Mouse (Mus musculus) C2C12 (cell line): ENCODE results near the gene Nav2. TPM values are rescaled to one million over a fixed set of nuclear protein-coding genes. Genes with fewer than 3 reads are reported as not detected.
A peak's percentile ranks its signal among the peaks of the same experiment; 100 is the strongest.

ENCODE experiments used
- H3K27me3 ChIP-seq: one replicate; pipeline ENCODE4 v1.6.1; 2011; ENCODE audit not compliant: control insufficient read depth, insufficient read depth, insufficient read length
- H3K36me3 ChIP-seq: one replicate; pipeline ENCODE4 v1.6.1; 2011; ENCODE audit not compliant: control insufficient read depth, insufficient read depth
- H3K4me3 ChIP-seq: one replicate; pipeline ENCODE4 v1.5.1; 2011; ENCODE audit warnings: mild to moderate bottlenecking, control low read depth; ENCODE audit not compliant: poor library complexity, insufficient read depth, severe bottlenecking
- H3K79me2 ChIP-seq: one replicate; pipeline ENCODE4 v1.6.1; 2011; ENCODE audit not compliant: control insufficient read depth, insufficient read depth
- H3K79me3 ChIP-seq: one replicate; pipeline ENCODE4 v1.6.1; 2011; ENCODE audit warnings: low read depth, control low read depth
- H3ac ChIP-seq: one replicate; pipeline ENCODE3; 2011; ENCODE audit warnings: low read depth; ENCODE audit not compliant: control insufficient read depth, insufficient read length
- CEBPB ChIP-seq: IDR thresholded peaks from one replicate; pipeline ENCODE4 v1.6.1; 2011; ENCODE audit warnings: low read depth, mild to moderate bottlenecking, control low read depth, moderate library complexity
- CTCF ChIP-seq: IDR thresholded peaks from one replicate; pipeline ENCODE4 v1.5.1; 2011; ENCODE audit not compliant: control insufficient read depth, insufficient read depth, insufficient read length
- FOSL1 ChIP-seq: IDR thresholded peaks from one replicate; pipeline ENCODE4 v1.8.0; 2011; ENCODE audit warnings: mild to moderate bottlenecking, low read length; ENCODE audit not compliant: poor library complexity, insufficient read depth, severe bottlenecking
- MAX ChIP-seq: IDR thresholded peaks from one replicate; pipeline ENCODE4 v1.6.1; 2011; ENCODE audit warnings: mild to moderate bottlenecking, control low read depth
- MYOD1 ChIP-seq: IDR thresholded peaks from one replicate; pipeline ENCODE4 v1.6.1; 2011; ENCODE audit warnings: low read depth; ENCODE audit not compliant: control insufficient read depth, insufficient read length
- MYOG ChIP-seq: IDR thresholded peaks from one replicate; pipeline ENCODE4 v1.6.1; 2011; ENCODE audit not compliant: control insufficient read depth, insufficient read length; ENCODE audit errors: extremely low read depth
- USF1 ChIP-seq: IDR thresholded peaks from one replicate; pipeline ENCODE4 v1.6.1; 2011; ENCODE audit warnings: low read depth, mild to moderate bottlenecking, control low read depth, moderate library complexity
- polyA plus RNA-seq: library from polyadenylated mRNA; unstranded; fragments of >200 nt; fragmentation: generic; extraction: Trizol; gene quantifications from one replicate; pipeline ENCODE4 v1.2.1, GENCODE M21; 2012; ENCODE audit warnings: missing spikeins

Gene Nav2
- polyA plus RNA-seq, 1 experiment, result 4.7 TPM

GRCm38 (mm10) chr7:49206775-49207676, 298.5 kb downstream of the Nav2 start:
- Histone ChIP-seq H3K79me3 (no peaks in the 10 kb centered on the region), H3K4me3 (no peak overlapping the region), H3ac (no peak overlapping the region), H3K27me3 (no peaks in the 10 kb centered on the region), H3K79me2 (no peaks in the 10 kb centered on the region), H3K36me3 (no peaks in the 10 kb centered on the region)
- TF ChIP-seq CEBPB (no peak), USF1 (no peak), MAX (no peak), MYOD1 (no peak), FOSL1 (no peak), MYOG (no peak), CTCF (no peak)

DNA sequence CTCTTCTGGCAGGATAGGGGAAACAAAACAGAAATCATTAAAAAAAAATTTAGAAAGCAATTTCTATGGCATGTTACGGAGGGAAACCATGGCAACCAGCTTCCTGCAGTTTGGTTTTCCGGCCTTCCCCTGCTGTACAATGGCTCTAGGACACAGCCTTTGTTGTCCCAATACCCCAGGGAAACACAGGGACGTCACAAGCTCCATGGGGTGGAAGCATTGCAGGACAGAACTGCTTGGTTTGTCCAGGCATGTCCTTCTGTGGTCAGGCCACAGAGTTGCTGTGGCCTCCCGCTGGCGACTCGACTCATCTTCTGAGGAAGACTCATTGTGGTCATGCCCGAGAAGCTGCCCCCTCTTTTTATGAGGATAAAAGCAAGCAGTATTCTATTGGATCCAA, 301.0 kb downstream of the Nav2 start:
- no peaks in the 10 kb centered on the region for H3K79me2 ChIP-seq
- no peaks in the 10 kb centered on the region for H3K27me3 ChIP-seq
- H3K79me3 ChIP-seq, result no peaks in the 10 kb centered on the region
- TF ChIP-seq MAX (peak; percentile 42), USF1 (no peak)
- no peak overlapping the region for H3K4me3 ChIP-seq
- no peaks in the 10 kb centered on the region for H3K36me3 ChIP-seq
- H3ac ChIP-seq, result no peak overlapping the region

- Histone ChIP-seq H3K27me3 (no peaks in the 10 kb centered on the region), H3K4me3 (no peak overlapping the region), H3K36me3 (no peaks in the 10 kb centered on the region), H3ac (no peak overlapping the region), H3K79me2 (no peaks in the 10 kb centered on the region), H3K79me3 (no peaks in the 10 kb centered on the region)
- TF ChIP-seq MYOD1 (no peak), CTCF (no peak), CEBPB (no peak), MAX (no peak), FOSL1 (no peak), MYOG (no peak), USF1 (no peak)
Observed at GRCm38 (mm10) chr7:49210721-49211120, 302.2 kb downstream of the Nav2 start.

DNA sequence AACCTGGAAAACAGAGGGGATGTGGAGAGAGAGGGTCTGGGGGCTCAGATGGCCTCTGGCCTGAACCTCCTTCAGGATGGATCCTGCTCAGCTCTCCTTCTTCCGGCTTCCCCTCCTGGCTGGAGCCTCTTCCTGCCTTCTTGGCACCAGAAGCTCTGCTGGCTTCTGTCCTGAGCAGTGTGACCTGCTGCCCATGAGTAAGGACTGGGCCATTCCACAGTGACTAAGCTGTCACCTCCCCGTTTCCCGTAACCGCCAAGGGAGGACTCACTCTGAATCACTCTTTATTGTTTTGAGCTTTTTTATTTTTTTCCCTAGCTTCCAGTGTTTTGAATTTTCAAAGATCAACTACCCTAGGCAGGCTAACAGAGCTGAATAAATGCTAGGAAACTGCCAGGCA, 304.5 kb downstream of the Nav2 start:
- TF ChIP-seq MYOG, result no peak
- TF ChIP-seq MAX, result no peak
- peak; percentile 97 for TF ChIP-seq FOSL1

GRCm38 (mm10) chr7:49217786-49218185, 309.3 kb downstream of the Nav2 start:
- no peak for TF ChIP-seq CTCF
- H3K36me3 ChIP-seq, result no peaks in the 10 kb centered on the region
- H3K27me3 ChIP-seq, result no peaks in the 10 kb centered on the region
- H3ac ChIP-seq, result no peak overlapping the region
- H3K79me3 ChIP-seq, result no peaks in the 10 kb centered on the region
- no peaks in the 10 kb centered on the region for H3K79me2 ChIP-seq
- no peak overlapping the region for H3K4me3 ChIP-seq

More for the DNA sequence above, 304.5 kb downstream of the Nav2 start:
- no peaks in the 10 kb centered on the region for H3K27me3 ChIP-seq
- no peak overlapping the region for H3K4me3 ChIP-seq
- no peaks in the 10 kb centered on the region for H3K36me3 ChIP-seq
- no peak overlapping the region for H3ac ChIP-seq
- H3K79me2 ChIP-seq, result no peaks in the 10 kb centered on the region
- H3K79me3 ChIP-seq, result no peaks in the 10 kb centered on the region

DNA sequence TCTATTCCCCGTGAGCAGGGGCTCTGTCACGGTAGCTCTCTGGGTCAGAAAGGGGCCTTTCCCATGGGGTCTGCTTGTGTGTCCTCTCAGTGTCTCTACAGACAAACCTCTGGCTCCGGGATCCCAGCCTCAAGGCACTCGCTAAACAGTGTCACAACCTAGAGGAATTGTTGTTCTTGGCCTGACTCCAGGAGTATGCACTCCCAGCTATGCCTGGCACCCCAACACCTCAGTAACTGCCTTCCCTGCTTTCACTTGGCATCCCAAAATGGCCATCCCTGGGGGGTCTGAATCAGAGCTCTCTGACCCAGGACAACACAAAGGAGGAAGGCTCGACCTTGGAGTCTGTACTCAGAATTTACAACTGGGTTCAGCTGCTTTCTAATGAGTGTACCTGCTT, 317.2 kb downstream of the Nav2 start:
- no peaks in the 10 kb centered on the region for H3K79me3 ChIP-seq
- no peak overlapping the region for H3ac ChIP-seq
- no peaks in the 10 kb centered on the region for H3K36me3 ChIP-seq
- no peak overlapping the region for H3K4me3 ChIP-seq
- TF ChIP-seq USF1, result no peak
- no peak for TF ChIP-seq MYOD1
- no peak for TF ChIP-seq CEBPB
- no peak for TF ChIP-seq CTCF
- TF ChIP-seq MAX, result no peak
- TF ChIP-seq MYOG, result no peak
- TF ChIP-seq FOSL1, result no peak
- no peaks in the 10 kb centered on the region for H3K79me2 ChIP-seq
- no peaks in the 10 kb centered on the region for H3K27me3 ChIP-seq
